Mouse (Mus musculus): Measurements from ENCODE around the gene Ccnt1. TPM values are rescaled to one million over a fixed set of nuclear protein-coding genes. Genes with fewer than 3 reads are reported as not detected.
A peak's percentile ranks its signal among the peaks of the same experiment; 100 is the strongest.
"Not testable (repeated sequence)": the region's sequence is repeated elsewhere in the genome, so short reads cannot be mapped to it uniquely, and the experiment has no call there.

Ccnt1 gene
- polyA plus RNA-seq, 1 experiment = 21.1 TPM

DNA sequence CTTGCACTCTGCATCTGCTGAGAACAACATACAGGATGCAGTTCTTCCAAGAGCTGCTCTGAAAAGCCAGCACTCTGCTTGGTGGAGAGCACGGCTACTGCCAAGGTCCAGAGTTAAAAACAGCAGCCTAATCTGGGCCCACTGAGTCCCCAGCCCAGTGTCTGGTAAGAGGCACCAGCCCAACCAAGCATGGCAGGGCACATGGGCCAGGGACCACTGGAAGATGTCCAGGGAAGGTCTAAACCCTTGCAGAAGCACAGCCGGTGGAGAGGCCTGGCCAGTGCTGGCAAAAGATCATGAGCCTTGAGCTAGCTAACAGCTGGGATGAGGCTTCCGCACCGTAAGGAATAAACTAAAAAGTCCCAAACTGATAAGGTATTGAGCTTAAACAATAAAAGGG lies 14.8 kb downstream of the Ccnt1 start:
- DNase-seq (ENCODE audit: extremely low spot score in 1 of 2, low spot score in 1 of 2) = no peak

- DNase-seq (ENCODE audit: extremely low spot score in 1 of 2, low spot score in 1 of 2) = no peak
Measured at GRCm38 (mm10) chr15:98552758-98553157, 18.0 kb downstream of the Ccnt1 start.

GRCm38 (mm10) chr15:98546843-98547242 lies 23.9 kb downstream of the Ccnt1 start:
- DNase-seq (ENCODE audit: extremely low spot score in 1 of 2, low spot score in 1 of 2) = no peak

DNA sequence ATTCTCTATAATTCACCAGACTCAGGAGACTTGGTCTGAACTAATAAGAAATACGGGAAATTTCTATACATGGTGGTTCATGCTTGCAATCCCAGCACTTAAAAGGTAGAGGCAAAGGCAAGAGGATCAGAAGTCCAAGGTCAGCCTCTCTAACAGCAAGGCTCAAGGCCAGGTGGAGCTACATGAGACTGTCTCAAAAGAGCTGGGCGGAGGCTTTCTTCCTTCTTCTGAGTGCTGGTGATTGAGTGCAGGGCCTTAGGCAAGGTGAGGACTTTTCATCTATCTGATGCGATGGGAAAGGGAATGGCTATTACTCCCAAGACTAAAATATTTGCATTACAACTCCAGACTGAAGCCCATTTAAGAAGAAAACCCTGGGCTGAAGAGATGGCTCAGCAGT lies 25.6 kb downstream of the Ccnt1 start:
- DNase-seq (ENCODE audit: extremely low spot score in 1 of 2, low spot score in 1 of 2) = no peak

- DNase-seq (ENCODE audit: extremely low spot score in 1 of 2, low spot score in 1 of 2) = no peak
Measured at GRCm38 (mm10) chr15:98543341-98543740, 27.4 kb downstream of the Ccnt1 start.

GRCm38 (mm10) chr15:98541064-98541463 lies 29.7 kb downstream of the Ccnt1 start:
- no peak for DNase-seq (ENCODE audit: extremely low spot score in 1 of 2, low spot score in 1 of 2)

GRCm38 (mm10) chr15:98537923-98538322 lies 32.8 kb downstream of the Ccnt1 start:
- DNase-seq (ENCODE audit: extremely low spot score in 1 of 2, low spot score in 1 of 2) = no peak

GRCm38 (mm10) chr15:98536828-98537510 lies 33.8 kb downstream of the Ccnt1 start:
- DNase-seq (ENCODE audit: extremely low spot score in 1 of 2, low spot score in 1 of 2) = no peak

DNA sequence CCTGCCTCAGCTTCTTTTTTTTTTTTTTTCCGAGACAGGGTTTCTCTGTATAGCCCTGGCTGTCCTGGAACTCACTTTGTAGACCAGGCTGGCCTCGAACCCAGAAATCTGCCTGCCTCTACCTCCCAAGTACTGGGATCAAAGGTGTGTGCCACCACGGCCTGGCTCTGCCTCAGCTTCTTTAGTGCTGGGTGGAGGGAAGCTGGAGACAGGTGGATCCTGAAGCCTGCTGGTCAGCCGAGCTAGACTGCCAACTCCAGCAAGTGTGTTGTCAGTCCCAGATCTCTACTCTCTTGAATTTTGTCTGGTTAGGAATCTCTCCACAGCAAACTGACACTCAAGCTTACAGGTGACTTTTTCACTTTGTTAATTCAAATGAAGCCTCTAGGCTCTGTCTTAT lies 34.8 kb downstream of the Ccnt1 start:
- DNase-seq (ENCODE audit: extremely low spot score in 1 of 2, low spot score in 1 of 2) = no peak

- DNase-seq (ENCODE audit: extremely low spot score in 1 of 2, low spot score in 1 of 2) = peak; percentile 98 to 99
Measured at GRCm38 (mm10) chr15:98533881-98534627, 36.7 kb downstream of the Ccnt1 start, which contains the start of gene Kansl2. Kansl2 (minus strand) TSS chr15:98534264.

DNA sequence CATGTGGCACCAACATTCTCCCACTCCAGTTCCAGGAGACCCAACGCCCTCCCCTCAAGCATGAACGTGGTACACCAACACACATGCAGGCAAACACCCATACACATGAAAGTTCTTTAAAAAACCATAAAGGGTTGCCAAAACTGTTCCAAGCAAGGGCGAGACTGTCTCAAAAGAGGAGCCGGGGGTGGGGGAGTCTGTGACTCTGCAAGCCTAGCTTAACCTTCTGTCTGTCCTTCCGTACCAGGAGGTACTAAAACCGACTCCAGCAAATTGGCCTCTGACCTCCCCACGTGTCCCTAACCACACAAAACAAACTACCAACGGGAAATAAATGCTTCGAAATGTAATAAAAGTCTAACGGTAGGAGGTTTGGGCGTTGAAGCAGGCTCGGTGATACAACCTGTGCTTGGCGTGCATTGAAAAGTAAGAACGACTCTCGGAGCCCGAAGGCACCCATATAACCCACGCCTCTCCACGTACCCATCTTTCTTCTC lies 37.6 kb downstream of the Ccnt1 start:
- DNase-seq (ENCODE audit: extremely low spot score in 1 of 2, low spot score in 1 of 2) = peak in 1 of 2 experiments; percentile 33

DNA sequence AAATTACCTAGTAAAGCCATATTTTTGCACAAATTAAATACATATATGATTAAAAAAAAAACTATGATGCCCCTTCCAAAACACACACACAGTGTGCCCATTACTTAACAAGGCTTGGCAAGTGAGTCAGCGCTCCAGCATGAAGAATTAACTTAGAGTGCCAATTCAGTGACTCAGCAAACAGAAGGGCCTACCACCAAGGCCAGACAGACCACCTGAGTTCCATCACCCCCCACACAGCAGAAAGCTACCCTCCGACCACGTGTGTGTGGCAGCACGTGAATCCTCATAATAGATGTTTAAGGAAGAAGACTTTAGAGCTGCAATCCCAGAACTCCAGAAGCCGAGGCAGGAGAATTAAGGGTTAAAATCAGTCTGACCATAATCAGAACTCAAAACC lies 38.4 kb downstream of the Ccnt1 start:
- peak in 1 of 2 experiments; percentile 38 for DNase-seq (ENCODE audit: extremely low spot score in 1 of 2, low spot score in 1 of 2)

DNA sequence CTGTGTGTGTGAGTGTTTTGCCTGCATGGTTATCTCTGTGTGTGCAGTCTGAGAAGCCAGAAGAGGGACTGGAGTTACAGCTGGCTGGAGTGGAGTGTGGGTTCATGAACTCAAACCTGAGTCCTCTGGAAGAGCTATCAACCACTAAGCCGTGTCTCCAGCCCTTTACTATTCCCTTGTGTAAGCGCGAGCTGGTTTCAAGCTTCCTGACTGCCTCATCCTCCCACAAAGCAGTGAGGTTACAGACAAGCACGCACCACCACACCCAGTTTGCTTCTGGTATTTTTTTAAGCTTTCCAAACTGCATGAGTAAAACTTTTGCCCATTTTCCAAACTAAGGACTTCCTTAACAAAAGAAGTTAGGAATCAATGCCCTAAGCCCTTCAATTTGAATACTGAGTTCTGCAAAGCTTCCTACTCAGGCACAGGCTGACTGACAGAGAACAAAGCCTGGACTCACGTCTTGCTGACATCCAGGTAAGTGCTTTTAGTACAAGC lies 42.6 kb downstream of the Ccnt1 start:
- no peak for DNase-seq (ENCODE audit: extremely low spot score in 1 of 2, low spot score in 1 of 2)

- DNase-seq (ENCODE audit: extremely low spot score in 1 of 2, low spot score in 1 of 2) = no peak
Measured at GRCm38 (mm10) chr15:98527056-98527771, 43.5 kb downstream of the Ccnt1 start.

DNA sequence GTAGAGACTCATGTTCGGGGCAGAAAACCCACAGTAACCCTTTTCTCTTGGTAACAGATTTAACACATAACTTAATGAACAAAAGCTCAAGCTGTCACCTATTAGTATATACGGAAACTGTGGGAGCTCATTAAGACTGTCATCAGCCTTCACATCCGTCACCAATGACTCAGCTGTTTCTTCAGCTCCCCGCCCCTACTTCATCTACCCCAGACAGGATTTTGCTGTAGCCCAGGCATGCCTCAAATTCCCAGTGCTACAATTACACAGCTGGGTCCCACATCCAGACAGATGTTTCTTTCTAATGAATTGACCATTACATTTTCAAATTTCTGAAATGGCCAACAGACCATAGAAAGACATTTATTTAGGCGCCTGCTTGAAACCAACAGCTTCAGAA lies 44.7 kb downstream of the Ccnt1 start:
- no peak for DNase-seq (ENCODE audit: extremely low spot score in 1 of 2, low spot score in 1 of 2)

- DNase-seq (ENCODE audit: extremely low spot score in 1 of 2, low spot score in 1 of 2) = no peak
Measured at GRCm38 (mm10) chr15:98521245-98521644, 49.5 kb downstream of the Ccnt1 start.

GRCm38 (mm10) chr15:98517380-98518355 lies 53.1 kb downstream of the Ccnt1 start:
- peak in 1 of 2 experiments; percentile 82 for DNase-seq (ENCODE audit: extremely low spot score in 1 of 2, low spot score in 1 of 2)

DNA sequence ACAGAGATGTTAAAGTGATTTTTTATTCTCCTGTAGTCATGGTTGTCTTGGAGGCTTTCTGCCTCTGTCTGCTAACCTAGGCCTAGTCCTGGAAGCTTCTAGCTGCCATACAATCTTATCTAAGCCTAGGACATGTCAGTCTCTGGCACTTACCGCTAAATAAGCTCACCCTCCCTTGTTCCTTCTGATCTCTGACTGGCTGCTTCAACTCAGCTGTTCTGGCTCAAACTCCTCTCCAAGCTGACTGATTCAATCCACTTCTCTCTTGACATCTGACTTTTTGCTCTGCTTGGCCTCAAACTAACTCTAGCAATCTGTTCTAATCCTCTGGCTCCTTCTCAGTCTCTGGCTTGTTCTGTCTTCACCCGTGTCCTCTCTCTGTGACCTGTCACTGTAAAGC lies 55.9 kb downstream of the Ccnt1 start:
- DNase-seq (ENCODE audit: extremely low spot score in 1 of 2, low spot score in 1 of 2) = not testable (repeated sequence)

DNA sequence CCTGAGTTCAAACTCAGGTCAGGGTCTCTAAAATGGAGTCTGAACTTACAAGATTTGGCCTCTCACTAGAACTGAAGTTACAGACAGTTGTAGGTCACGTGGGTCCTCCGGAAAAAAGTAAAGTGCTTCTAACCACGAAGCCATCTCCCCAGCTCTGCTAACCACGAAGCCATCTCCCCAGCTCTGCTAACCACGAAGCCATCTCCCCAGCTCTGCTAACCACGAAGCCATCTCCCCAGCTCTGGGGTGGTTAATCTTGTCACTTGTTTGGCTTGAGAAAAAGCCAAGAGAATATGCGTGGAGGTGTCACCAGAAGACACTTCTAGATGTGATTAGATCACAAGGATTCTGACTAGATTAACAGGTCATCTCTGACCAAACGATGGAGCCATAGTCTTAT lies 56.6 kb downstream of the Ccnt1 start:
- no peak for DNase-seq (ENCODE audit: extremely low spot score in 1 of 2, low spot score in 1 of 2)

DNA sequence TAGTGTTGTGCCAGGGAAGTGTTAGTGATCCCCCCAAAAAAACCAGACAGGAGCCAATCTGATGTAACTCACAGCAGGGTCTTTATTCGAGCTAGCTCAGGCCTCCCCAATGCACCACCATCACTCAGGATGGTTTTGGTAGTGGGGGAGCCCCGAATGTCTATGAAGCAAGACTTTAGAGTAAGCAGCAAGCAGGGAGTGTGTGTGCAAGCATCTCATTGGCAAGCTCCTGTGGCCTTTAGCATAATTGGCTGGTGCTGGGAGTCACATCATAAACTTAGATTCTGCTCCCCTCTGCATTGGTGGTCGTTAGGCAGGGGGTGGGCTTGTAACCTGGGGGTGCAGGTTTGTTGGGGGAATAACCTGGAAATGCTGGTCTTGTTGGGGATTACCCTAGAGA lies 57.0 kb downstream of the Ccnt1 start:
- DNase-seq (ENCODE audit: extremely low spot score in 1 of 2, low spot score in 1 of 2) = not testable (repeated sequence)

Data from frontal cortex, adult 2 months (tissue).